Mouse (Mus musculus): ENCODE results near the gene Hdac10. TPM values are rescaled to one million over a fixed set of nuclear protein-coding genes. Genes with fewer than 3 reads are reported as not detected.

Hdac10 gene
- polyA plus RNA-seq, 1 experiment from 2014 or later: 22.7 TPM

DNA sequence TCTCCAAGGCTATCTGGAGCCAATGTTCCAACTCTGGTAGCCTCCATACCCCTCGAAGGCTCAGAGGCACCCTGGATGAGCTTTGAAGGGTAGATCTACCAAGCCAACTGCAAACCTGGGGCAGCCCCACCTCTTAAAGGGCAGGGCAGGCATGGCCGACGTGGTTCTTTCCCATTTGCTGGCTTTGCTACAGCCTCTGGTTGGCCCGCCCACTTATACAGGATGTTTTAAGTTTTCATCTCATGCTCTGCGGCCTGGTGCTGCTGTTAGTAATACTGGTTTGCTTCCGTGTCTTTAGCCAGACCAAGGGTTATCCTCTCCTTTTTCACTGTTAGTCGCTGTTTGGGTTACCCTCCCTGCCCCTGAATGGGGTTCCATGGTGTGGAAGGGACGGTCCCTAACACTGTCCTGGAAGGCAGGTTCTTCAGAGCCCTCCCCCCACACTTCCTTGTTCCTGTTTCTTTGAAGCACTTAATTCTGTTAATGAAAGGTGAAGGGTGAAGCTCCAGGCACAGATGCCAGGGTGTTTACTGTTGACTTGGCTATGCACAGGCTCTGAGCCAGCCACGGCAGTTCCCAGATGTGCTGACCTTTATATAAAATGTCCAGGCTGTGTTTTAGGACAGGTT lies 50.2 kb downstream of the Hdac10 start:
- Histone ChIP-seq H3K27ac (ENCODE audit: low read depth, low read length) (no peak overlapping the region), H3K4me1 (replicated peaks; ENCODE audit: control insufficient read depth, insufficient read depth, low read length) (peaks cover 22% of the 10 kb centered on the region), H3K4me2 (peak overlapping the region; percentile 95), H3K9me3 (ENCODE audit: control insufficient read depth, low read length) (no peaks in the 10 kb centered on the region), H3K4me3 (ENCODE audit: low read depth, low read length) (no peak overlapping the region; the same call in 1 of the 2 replicates), H3K9ac (ENCODE audit: low read depth, low read length) (no peak overlapping the region), H3K27me3 (replicated peaks; ENCODE audit: control insufficient read depth, insufficient read depth, low read length) (no peaks in the 10 kb centered on the region), H3K36me3 (ENCODE audit: control insufficient read depth, insufficient read depth, low read length) (peaks cover 6% of the 10 kb centered on the region; the same call in 1 of the 2 replicates)
- DNase-seq (ENCODE audit: low spot score) (no peak), ATAC-seq (replicated peaks; ENCODE audit: low FRiP score) (peak; percentile 32)
- WGBS: 45% methylated on average over 9 of the region's 9 CpGs

DNA sequence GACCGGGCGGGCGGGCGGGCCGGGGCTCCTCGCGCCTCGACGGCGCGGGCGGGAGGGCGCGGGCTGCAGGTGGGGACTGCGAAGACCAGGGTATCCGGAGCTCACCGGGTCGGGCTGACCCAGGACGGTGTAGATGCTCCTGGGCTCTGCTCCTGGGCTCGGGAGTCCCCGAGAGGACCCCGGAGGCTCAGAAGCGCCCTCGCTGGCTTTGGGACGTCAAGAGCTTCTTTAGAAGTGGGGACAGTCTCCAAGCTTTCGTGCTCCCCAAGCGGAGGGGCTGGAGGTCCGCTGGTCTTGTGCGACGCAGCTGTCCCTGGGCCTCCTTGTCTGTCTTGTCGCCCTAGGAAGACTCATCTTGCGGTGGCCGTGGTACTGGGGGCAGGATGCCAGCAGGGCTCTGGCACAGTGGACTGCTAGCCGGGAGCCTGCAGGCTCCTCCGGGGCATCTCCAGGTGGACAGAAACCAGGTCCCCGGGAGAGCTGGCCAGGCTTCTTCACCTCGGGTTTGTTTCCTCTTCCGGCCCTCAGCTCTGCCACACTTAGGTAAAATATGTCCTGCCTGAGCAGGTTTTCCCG lies 52.3 kb downstream of the Hdac10 start:
- ATAC-seq (replicated peaks; ENCODE audit: low FRiP score) (peak; percentile 26; the same call in 1 of the 2 replicates), DNase-seq (ENCODE audit: low spot score) (peak; percentile 71)
- Histone ChIP-seq H3K27ac (ENCODE audit: low read depth, low read length) (peak overlapping the region; percentile 68; the same call in 1 of the 2 replicates), H3K4me1 (replicated peaks; ENCODE audit: control insufficient read depth, insufficient read depth, low read length) (peaks cover 22% of the 10 kb centered on the region), H3K9ac (ENCODE audit: low read depth, low read length) (peak overlapping the region; percentile 87), H3K4me2 (peak overlapping the region; percentile 95), H3K36me3 (ENCODE audit: control insufficient read depth, insufficient read depth, low read length) (no peaks in the 10 kb centered on the region), H3K4me3 (ENCODE audit: low read depth, low read length) (peak overlapping the region; percentile 86), H3K9me3 (ENCODE audit: control insufficient read depth, low read length) (no peaks in the 10 kb centered on the region), H3K27me3 (replicated peaks; ENCODE audit: control insufficient read depth, insufficient read depth, low read length) (peaks cover 3% of the 10 kb centered on the region; the same call in 1 of the 2 replicates)
- WGBS: 1% methylated on average over 32 of the region's 39 CpGs

DNA sequence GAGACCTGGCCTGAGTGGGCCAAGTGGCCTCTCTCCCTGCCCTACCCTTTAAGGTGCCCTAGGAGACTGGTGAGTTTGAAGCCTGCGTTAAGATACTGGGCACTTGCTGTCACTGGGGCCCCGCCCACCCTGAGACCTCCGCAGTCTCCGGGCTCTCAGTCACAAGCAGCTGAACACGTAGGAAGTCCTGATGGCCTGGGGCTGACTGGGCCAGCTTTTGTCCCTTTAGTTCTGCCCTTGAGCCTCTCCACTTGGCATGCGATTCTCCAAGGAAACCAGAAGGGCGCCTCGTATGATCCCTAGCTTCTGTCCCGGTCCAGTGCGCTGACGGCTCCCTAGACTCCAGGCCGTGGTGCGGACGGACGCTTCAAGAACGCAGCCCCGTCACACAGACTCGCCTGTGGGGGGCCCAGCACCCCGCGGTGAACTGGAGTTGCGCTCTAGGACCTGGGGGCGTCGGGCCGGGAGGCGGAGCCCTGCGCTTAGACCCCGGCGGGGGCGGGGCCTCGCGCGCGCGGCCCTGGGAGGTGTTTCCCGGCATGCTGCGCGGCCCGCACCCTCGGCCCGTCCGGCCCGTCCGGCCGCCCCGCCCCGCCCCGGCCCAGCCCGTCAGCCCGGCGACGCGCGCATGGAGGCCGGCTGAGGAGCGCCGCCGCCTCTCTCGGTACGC lies 52.9 kb downstream of the Hdac10 start:
- H3K36me3 ChIP-seq (ENCODE audit: control insufficient read depth, insufficient read depth, low read length): no peaks in the 10 kb centered on the region
- ATAC-seq (replicated peaks; ENCODE audit: low FRiP score) (peak; percentile 87), DNase-seq (ENCODE audit: low spot score) (peak; percentile 89)
- H3K27me3 ChIP-seq (replicated peaks; ENCODE audit: control insufficient read depth, insufficient read depth, low read length): peaks cover 9% of the 10 kb centered on the region
- peak overlapping the region; percentile 95 for H3K4me2 ChIP-seq
- H3K4me3 ChIP-seq (ENCODE audit: low read depth, low read length): peak overlapping the region; percentile 86
- no peaks in the 10 kb centered on the region for H3K9me3 ChIP-seq (ENCODE audit: control insufficient read depth, low read length)
- under 1% methylated on average over 46 of the region's 59 CpGs for WGBS
- peaks cover 22% of the 10 kb centered on the region for H3K4me1 ChIP-seq (replicated peaks; ENCODE audit: control insufficient read depth, insufficient read depth, low read length)
- H3K27ac ChIP-seq (ENCODE audit: low read depth, low read length): peak overlapping the region; percentile 68; the same call in 1 of the 2 replicates
- peak overlapping the region; percentile 87 for H3K9ac ChIP-seq (ENCODE audit: low read depth, low read length)

DNA sequence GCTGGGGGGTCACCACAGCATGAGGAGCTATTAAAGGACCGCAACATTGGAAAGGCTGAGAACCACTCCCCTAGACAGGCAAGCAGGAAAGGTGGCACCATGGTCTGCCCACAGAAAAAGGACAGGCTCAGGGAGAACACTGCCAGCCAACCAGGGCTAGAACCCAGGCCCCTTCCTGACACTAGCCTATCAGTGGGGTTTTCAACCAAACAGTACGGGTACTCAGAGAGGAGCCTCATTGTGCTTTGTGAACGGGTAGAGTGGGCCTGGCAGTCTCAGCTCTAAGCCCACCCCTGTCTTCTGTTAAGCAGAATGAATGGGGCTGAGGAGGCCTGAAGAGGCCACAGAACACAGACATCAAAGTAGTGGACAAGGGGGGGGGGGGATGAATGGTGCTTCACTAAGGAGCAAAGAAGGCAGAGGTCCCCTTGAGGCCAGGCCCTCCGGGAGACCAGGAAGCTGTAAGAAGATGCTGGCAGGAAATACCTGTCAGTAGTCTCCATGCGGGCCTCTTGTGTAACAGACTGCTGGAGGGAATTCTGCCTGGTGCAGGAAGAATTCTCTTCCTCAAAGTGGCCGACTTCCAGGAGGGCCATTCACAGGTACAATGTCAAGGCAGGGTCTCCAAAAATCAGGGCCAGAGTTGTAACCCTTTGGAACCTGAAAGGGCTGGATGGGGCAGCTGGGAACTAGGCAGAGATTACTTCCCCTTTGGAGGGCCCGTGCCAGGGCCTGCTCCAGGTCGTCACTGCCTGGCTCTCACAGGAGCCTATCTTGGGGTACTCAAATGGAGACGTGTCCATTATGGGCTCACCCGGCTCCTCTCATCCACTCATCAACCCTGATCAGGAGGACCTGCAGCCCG lies 53.7 kb downstream of the Hdac10 start, which contains the start of gene Trabd:
TSS of gene Trabd (plus strand) at position 512 of the 865 bp plus-strand sequence.
- Histone ChIP-seq H3K4me3 (ENCODE audit: low read depth, low read length) (peak within 1 kb of the TSS; percentile 86), H3K27ac (ENCODE audit: low read depth, low read length) (peak within 1 kb of the TSS; percentile 68; the same call in 1 of the 2 replicates), H3K36me3 (ENCODE audit: control insufficient read depth, insufficient read depth, low read length) (no peaks in the 10 kb centered on the region), H3K4me2 (peak within 1 kb of the TSS; percentile 95), H3K4me1 (replicated peaks; ENCODE audit: control insufficient read depth, insufficient read depth, low read length) (peaks cover 22% of the 10 kb centered on the region), H3K9ac (ENCODE audit: low read depth, low read length) (peak within 1 kb of the TSS; percentile 87), H3K27me3 (replicated peaks; ENCODE audit: control insufficient read depth, insufficient read depth, low read length) (peaks cover 14% of the 10 kb centered on the region), H3K9me3 (ENCODE audit: control insufficient read depth, low read length) (no peaks in the 10 kb centered on the region)
- WGBS: 35% methylated on average over 11 of the region's 11 CpGs
- DNase-seq (ENCODE audit: low spot score) (no peak), ATAC-seq (replicated peaks; ENCODE audit: low FRiP score) (no peak)

- ATAC-seq (replicated peaks; ENCODE audit: low FRiP score) (no peak), DNase-seq (ENCODE audit: low spot score) (no peak)
- Histone ChIP-seq H3K4me1 (replicated peaks; ENCODE audit: control insufficient read depth, insufficient read depth, low read length) (peaks cover 22% of the 10 kb centered on the region), H3K4me2 (no peak overlapping the region), H3K9me3 (ENCODE audit: control insufficient read depth, low read length) (no peaks in the 10 kb centered on the region), H3K4me3 (ENCODE audit: low read depth, low read length) (no peak overlapping the region), H3K27ac (ENCODE audit: low read depth, low read length) (no peak overlapping the region), H3K9ac (ENCODE audit: low read depth, low read length) (no peak overlapping the region), H3K27me3 (replicated peaks; ENCODE audit: control insufficient read depth, insufficient read depth, low read length) (peaks cover 22% of the 10 kb centered on the region), H3K36me3 (ENCODE audit: control insufficient read depth, insufficient read depth, low read length) (no peaks in the 10 kb centered on the region)
- WGBS: 56% methylated on average over 10 of the region's 10 CpGs
Observed at GRCm38 (mm10) chr15:89073993-89074603, 54.4 kb downstream of the Hdac10 start.

Small RNAs within 50 kb of the gene (microRNA-seq; reads per million reads assigned to microRNA genes)
- not detected for gene Mir7118 (ENCODE audit: borderline number of aligned reads)

Other genes starting within 250 kb of the Hdac10 start
- gene Ttll8, start 174.3 kb downstream of the Hdac10 start, polyA plus RNA-seq (2014; fragmentation: Nextera tagmentation; extraction: Ambion mirVana): not detected in 2 replicates
- not detected in 2 replicates for gene Mlc1, start 149.7 kb downstream of the Hdac10 start, polyA plus RNA-seq (2014; fragmentation: Nextera tagmentation; extraction: Ambion mirVana)
- 0.18 and 0.65 TPM in 2 replicates for gene Mov10l1, start 145.8 kb downstream of the Hdac10 start, polyA plus RNA-seq (2014; fragmentation: Nextera tagmentation; extraction: Ambion mirVana)
- 0.08 and 0.21 TPM in 2 replicates for gene Panx2, start 69.0 kb downstream of the Hdac10 start, polyA plus RNA-seq (2014; fragmentation: Nextera tagmentation; extraction: Ambion mirVana)
- 33.5 and 34.8 TPM in 2 replicates for gene Trabd, start 53.6 kb downstream of the Hdac10 start, polyA plus RNA-seq (2014; fragmentation: Nextera tagmentation; extraction: Ambion mirVana)
- gene Selenoo, start 39.6 kb downstream of the Hdac10 start, polyA plus RNA-seq (2014; fragmentation: Nextera tagmentation; extraction: Ambion mirVana): 12.6 and 16.3 TPM in 2 replicates
- 18.4 and 21.8 TPM in 2 replicates for gene Tubgcp6, start 5.6 kb downstream of the Hdac10 start, polyA plus RNA-seq (2014; fragmentation: Nextera tagmentation; extraction: Ambion mirVana)
- gene Mapk12, start 12.0 kb upstream of the Hdac10 start, polyA plus RNA-seq (2014; fragmentation: Nextera tagmentation; extraction: Ambion mirVana): 3.8 and 4.8 TPM in 2 replicates
- 3.3 and 4.4 TPM in 2 replicates for gene Mapk11, start 20.9 kb upstream of the Hdac10 start, polyA plus RNA-seq (2014; fragmentation: Nextera tagmentation; extraction: Ambion mirVana)
- gene Plxnb2, start 52.1 kb upstream of the Hdac10 start, polyA plus RNA-seq (2014; fragmentation: Nextera tagmentation; extraction: Ambion mirVana): 70.5 and 78.3 TPM in 2 replicates
- 9.5 and 10.5 TPM in 2 replicates for gene Dennd6b, start 67.8 kb upstream of the Hdac10 start, polyA plus RNA-seq (2014; fragmentation: Nextera tagmentation; extraction: Ambion mirVana)
- 25.0 and 31.6 TPM in 2 replicates for gene Ppp6r2, start 82.9 kb upstream of the Hdac10 start, polyA plus RNA-seq (2014; fragmentation: Nextera tagmentation; extraction: Ambion mirVana)
- 51.4 and 52.2 TPM in 2 replicates for gene Sbf1, start 186.6 kb upstream of the Hdac10 start, polyA plus RNA-seq (2014; fragmentation: Nextera tagmentation; extraction: Ambion mirVana)
- 6.6 and 7.0 TPM in 2 replicates for gene Adm2, start 194.0 kb upstream of the Hdac10 start, polyA plus RNA-seq (2014; fragmentation: Nextera tagmentation; extraction: Ambion mirVana)
- gene Miox, start 205.7 kb upstream of the Hdac10 start, polyA plus RNA-seq (2014; fragmentation: Nextera tagmentation; extraction: Ambion mirVana): 2.0 and 2.7 TPM in 2 replicates
- 44.1 and 46.0 TPM in 2 replicates for gene Lmf2, start 227.0 kb upstream of the Hdac10 start, polyA plus RNA-seq (2014; fragmentation: Nextera tagmentation; extraction: Ambion mirVana)
- gene Ncaph2, start 227.0 kb upstream of the Hdac10 start, polyA plus RNA-seq (2014; fragmentation: Nextera tagmentation; extraction: Ambion mirVana): 163 TPM in 2 replicates
- 8.1 and 9.7 TPM in 2 replicates for gene Sco2, start 245.1 kb upstream of the Hdac10 start, polyA plus RNA-seq (2014; fragmentation: Nextera tagmentation; extraction: Ambion mirVana)
- gene Tymp, start 248.3 kb upstream of the Hdac10 start, polyA plus RNA-seq (2014; fragmentation: Nextera tagmentation; extraction: Ambion mirVana): 1.5 and 1.8 TPM in 2 replicates